Mouse (Mus musculus): ENCODE measurements around the gene Nxpe3. TPM values are rescaled to one million over a fixed set of nuclear protein-coding genes. Genes with fewer than 3 reads are reported as not detected.

Gene Nxpe3
- polyA plus RNA-seq, 1 experiment from 2014 or later = 1.5 TPM

DNA sequence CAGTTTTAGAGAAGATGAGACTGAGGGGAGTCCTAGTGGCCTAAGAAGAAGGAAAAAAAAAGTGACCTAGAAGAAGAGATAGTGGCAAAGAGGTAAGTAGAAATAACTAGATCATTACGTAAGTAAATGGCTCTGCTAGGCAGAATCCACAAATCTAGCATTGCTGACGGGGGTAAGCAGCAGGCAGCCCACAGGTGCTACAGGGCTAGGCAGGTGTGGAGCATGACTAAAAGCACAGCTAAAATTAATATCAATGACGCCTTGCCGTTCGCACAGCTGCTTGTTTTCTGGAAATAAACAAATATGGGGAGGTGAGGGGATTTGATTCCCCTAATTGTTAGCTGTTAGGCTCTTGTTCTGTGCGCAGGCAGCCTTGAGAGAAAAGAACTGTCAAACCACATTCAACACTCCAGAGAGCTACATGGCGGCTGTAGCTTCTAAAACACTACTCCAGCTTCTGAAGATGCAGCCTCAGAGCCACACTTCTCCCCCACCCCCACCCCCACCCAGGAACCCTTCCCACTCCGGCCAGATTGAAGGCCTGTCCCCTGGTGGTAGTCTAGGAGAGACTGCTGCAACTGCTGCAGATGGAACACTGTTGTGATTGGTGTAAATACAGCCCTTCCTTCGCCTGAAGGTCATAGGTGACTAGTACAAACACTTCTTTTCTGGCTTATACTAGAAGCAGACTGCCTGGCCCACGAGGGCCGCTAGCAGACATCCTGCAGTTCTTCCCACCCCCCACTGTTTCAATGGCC lies 71.5 kb downstream of the Nxpe3 start:
- Histone ChIP-seq H3K27ac (no peak overlapping the region), H3K9me3 (no peaks in the 10 kb centered on the region), H3K4me2 (no peak overlapping the region), H3K4me1 (peaks cover 10% of the 10 kb centered on the region; the same call in 1 of the 2 replicates), H3K36me3 (replicated peaks) (no peaks in the 10 kb centered on the region), H3K27me3 (replicated peaks) (peaks cover 20% of the 10 kb centered on the region), H3K9ac (no peak overlapping the region), H3K4me3 (no peak overlapping the region)
- 52% methylated on average over 11 of the region's 11 CpGs for WGBS
- ATAC-seq (replicated peaks) = no peak

- 46% methylated on average over 18 of the region's 18 CpGs for WGBS
Measured at GRCm38 (mm10) chr16:55822741-55823397, 72.2 kb downstream of the Nxpe3 start.

DNA sequence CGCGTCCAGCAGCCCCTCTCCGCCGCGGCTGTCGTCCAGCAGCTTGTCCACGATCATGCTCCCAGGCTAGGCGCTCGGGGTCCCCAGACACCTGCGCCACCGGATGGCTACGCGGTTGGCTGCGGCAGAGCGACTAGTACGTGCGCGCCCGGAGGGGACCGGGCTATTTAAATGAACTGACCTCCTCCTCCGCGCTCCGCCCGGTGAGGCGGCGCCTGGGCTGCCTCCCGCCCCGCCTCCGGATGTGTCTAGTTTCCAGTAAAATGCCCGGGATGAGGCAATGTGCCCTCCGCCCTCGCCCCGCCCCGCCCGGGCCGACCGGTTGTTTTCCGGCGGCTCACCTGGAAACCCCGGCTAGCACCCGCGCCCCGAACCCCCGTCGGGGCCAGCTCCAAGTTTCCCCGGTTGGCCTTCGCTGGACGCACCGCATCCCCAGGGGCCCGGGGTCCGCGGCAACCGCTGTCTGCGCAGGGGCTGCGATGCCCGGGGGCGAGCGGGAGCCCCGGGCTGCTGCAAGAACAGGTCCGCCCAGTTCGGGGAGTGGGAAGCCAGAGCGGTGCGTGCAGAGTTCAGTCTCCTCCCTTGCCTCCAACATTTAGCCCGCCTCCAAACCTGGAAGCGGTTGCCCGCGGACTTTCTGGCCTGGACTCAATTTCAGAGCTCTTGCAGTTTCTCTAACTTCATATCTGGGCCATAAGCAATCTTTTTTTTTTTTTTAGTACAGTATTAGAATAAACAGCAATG lies 72.9 kb downstream of the Nxpe3 start:
- Histone ChIP-seq H3K9ac (peak overlapping the region; percentile 74), H3K36me3 (replicated peaks) (no peaks in the 10 kb centered on the region), H3K9me3 (no peaks in the 10 kb centered on the region), H3K4me1 (peaks cover 10% of the 10 kb centered on the region; the same call in 1 of the 2 replicates), H3K4me3 (peak overlapping the region; percentile 97), H3K27me3 (replicated peaks) (peaks cover 20% of the 10 kb centered on the region), H3K27ac (peak overlapping the region; percentile 65), H3K4me2 (peak overlapping the region; percentile 97)
- ATAC-seq (replicated peaks) = peak; percentile 96
- WGBS = under 1% methylated on average over 67 of the region's 67 CpGs

More at GRCm38 (mm10) chr16:55822741-55823397, 72.2 kb downstream of the Nxpe3 start:
- peaks cover 10% of the 10 kb centered on the region; the same call in 1 of the 2 replicates for H3K4me1 ChIP-seq
- no peak overlapping the region for H3K9ac ChIP-seq
- peak overlapping the region; percentile 97 for H3K4me2 ChIP-seq
- H3K36me3 ChIP-seq (replicated peaks) = no peaks in the 10 kb centered on the region
- peaks cover 20% of the 10 kb centered on the region for H3K27me3 ChIP-seq (replicated peaks)
- H3K27ac ChIP-seq = no peak overlapping the region
- peak overlapping the region; percentile 97 for H3K4me3 ChIP-seq
- ATAC-seq (replicated peaks) = no peak
- no peaks in the 10 kb centered on the region for H3K9me3 ChIP-seq

- Histone ChIP-seq H3K4me3 (peak overlapping the region; percentile 97), H3K36me3 (replicated peaks) (no peaks in the 10 kb centered on the region), H3K4me2 (peak overlapping the region; percentile 97), H3K4me1 (peaks cover 10% of the 10 kb centered on the region; the same call in 1 of the 2 replicates), H3K9ac (peak overlapping the region; percentile 74), H3K27ac (peak overlapping the region; percentile 63), H3K9me3 (no peaks in the 10 kb centered on the region), H3K27me3 (replicated peaks) (peaks cover 20% of the 10 kb centered on the region)
- ATAC-seq (replicated peaks) = peak; percentile 69
- under 1% methylated on average over 39 of the region's 40 CpGs for WGBS
Measured at GRCm38 (mm10) chr16:55821571-55821981, 73.5 kb downstream of the Nxpe3 start.

DNA sequence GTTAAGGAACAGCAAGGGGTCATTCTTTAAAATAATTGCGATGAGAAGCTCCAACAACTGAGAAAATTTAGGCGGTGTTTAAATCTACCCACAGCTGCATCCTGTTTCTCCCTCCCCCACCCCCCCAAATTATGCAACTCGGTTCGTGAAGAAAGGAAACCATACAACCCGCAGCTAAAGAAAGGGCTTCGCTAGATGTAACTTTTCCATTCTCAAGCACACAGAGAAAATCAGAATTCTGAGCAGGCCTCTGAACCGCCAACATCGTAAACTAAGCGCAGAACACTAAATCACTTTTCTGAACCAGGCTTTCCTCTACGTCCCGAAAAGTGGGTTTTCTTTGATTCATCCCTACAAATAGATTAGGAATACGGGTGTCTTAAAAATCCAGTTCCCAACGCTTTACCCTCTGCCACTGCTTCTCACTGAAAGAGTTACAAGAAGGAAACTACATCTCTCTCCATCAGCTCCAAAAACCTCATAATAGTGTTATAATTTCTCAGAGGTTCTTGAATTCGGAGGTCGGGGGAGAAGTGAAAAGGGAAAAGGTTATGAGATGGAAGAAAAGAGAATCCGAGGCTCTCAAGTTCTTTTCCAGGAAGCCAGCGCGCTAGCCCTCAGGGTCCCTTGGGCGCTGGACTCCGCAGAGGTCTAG lies 74.0 kb downstream of the Nxpe3 start:
- 13% methylated on average over 20 of the region's 20 CpGs for WGBS
- H3K27ac ChIP-seq = no peak overlapping the region
- ATAC-seq (replicated peaks) = no peak
- peak overlapping the region; percentile 97 for H3K4me3 ChIP-seq
- H3K9me3 ChIP-seq = no peaks in the 10 kb centered on the region
- H3K27me3 ChIP-seq (replicated peaks) = peaks cover 20% of the 10 kb centered on the region
- peaks cover 10% of the 10 kb centered on the region; the same call in 1 of the 2 replicates for H3K4me1 ChIP-seq
- H3K36me3 ChIP-seq (replicated peaks) = peaks cover 3% of the 10 kb centered on the region
- peak overlapping the region; percentile 74 for H3K9ac ChIP-seq
- peak overlapping the region; percentile 97 for H3K4me2 ChIP-seq

- Histone ChIP-seq H3K36me3 (replicated peaks) (peaks cover 11% of the 10 kb centered on the region), H3K9me3 (no peaks in the 10 kb centered on the region), H3K4me1 (peaks cover 10% of the 10 kb centered on the region; the same call in 1 of the 2 replicates), H3K27ac (no peak overlapping the region), H3K4me3 (peak overlapping the region; percentile 97), H3K9ac (no peak overlapping the region), H3K4me2 (peak overlapping the region; percentile 97), H3K27me3 (replicated peaks) (peaks cover 20% of the 10 kb centered on the region)
- no peak for ATAC-seq (replicated peaks)
- WGBS = 66% methylated on average over 13 of the region's 13 CpGs
Measured at GRCm38 (mm10) chr16:55820161-55820915, 74.7 kb downstream of the Nxpe3 start.

DNA sequence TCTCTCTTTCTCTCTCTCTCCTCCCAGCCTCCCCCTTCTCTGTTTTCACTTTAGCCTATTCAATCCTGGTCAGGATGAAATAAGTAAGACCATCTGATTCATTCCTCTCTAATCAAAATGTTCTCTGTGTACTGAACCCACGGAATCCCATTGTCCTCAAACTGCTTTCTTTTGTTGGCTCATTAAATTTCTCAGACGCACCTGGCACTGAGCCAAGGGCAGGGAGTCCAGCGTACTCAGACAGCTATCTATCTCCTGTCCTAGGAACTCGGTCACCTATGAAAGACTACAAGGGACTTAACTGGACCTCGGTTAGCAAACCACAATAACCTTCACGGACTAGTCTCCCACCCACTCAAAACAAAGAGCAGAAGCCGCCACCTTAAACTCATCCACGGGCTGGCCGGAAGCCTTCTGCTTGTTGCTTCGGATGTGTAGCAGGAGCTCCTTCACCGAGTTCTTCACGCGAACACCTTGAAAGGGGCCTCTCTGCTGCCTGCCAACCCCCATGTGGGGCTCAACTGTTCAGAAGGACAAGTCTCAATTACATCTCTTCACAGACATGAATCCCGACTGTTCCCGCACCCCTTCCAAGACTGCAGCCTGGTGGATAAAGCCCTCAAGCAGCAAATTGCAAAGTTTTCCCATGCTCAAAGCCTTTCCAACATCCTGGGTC lies 75.8 kb downstream of the Nxpe3 start:
- H3K4me2 ChIP-seq = no peak overlapping the region
- H3K27me3 ChIP-seq (replicated peaks) = peaks cover 20% of the 10 kb centered on the region
- H3K4me1 ChIP-seq = peaks cover 10% of the 10 kb centered on the region; the same call in 1 of the 2 replicates
- WGBS = 56% methylated on average over 15 of the region's 15 CpGs
- no peak overlapping the region for H3K27ac ChIP-seq
- no peak overlapping the region for H3K4me3 ChIP-seq
- no peaks in the 10 kb centered on the region for H3K9me3 ChIP-seq
- H3K9ac ChIP-seq = no peak overlapping the region
- H3K36me3 ChIP-seq (replicated peaks) = peaks cover 12% of the 10 kb centered on the region
- no peak for ATAC-seq (replicated peaks)

DNA sequence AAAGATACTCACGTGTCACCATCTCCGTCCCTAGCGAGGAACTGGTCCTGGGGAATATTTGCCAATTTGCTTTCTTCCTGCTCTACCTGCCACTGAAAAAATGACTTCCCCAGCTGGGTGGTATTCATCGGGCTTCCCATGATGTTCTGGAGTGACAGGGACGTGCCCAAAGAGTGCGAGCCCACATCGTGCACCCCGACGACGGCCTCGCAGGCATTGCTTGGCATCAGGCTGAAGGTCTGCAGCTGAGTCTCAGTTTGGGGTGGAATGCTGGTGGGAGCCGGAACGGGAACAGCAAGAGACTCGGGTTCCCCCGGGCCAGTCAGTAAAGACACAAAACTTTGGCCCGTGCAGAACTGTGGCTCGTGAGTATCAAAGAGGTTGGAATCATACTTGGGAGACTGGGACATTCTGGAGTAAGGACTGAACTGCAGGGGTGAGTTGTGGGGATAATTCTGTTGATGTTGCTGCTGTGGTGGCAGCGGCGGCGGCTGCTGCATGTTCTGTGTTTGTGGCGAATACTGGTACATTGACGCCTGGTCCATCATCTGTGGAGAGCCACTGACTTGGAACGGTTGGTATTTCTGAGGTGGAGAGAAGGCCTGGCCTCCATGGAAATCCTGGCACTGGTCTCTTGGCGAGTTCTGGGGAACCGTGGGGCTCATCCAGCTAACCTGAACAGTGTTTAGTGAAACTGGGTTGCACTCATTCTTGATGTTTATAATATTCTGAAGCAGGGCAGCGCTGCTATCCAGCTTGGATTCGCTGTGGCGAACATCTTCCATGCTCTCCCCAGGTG lies 77.2 kb downstream of the Nxpe3 start:
- Histone ChIP-seq H3K27me3 (replicated peaks) (peaks cover 10% of the 10 kb centered on the region), H3K9ac (no peak overlapping the region), H3K27ac (no peak overlapping the region), H3K9me3 (no peaks in the 10 kb centered on the region), H3K4me3 (no peak overlapping the region), H3K4me2 (no peak overlapping the region), H3K4me1 (peaks cover 10% of the 10 kb centered on the region; the same call in 1 of the 2 replicates), H3K36me3 (replicated peaks) (peaks cover 12% of the 10 kb centered on the region)
- 97% methylated on average over 28 of the region's 28 CpGs for WGBS
- no peak for ATAC-seq (replicated peaks)

- Histone ChIP-seq H3K4me2 (no peak overlapping the region), H3K27ac (no peak overlapping the region), H3K9ac (no peak overlapping the region), H3K4me3 (no peak overlapping the region), H3K9me3 (no peaks in the 10 kb centered on the region), H3K36me3 (replicated peaks) (peaks cover 12% of the 10 kb centered on the region), H3K4me1 (peaks cover 7% of the 10 kb centered on the region; the same call in 1 of the 2 replicates), H3K27me3 (replicated peaks) (peaks cover 9% of the 10 kb centered on the region)
- no peak for ATAC-seq (replicated peaks)
- WGBS = 96% methylated on average over 13 of the region's 13 CpGs
Measured at GRCm38 (mm10) chr16:55816202-55816941, 78.7 kb downstream of the Nxpe3 start.

DNA sequence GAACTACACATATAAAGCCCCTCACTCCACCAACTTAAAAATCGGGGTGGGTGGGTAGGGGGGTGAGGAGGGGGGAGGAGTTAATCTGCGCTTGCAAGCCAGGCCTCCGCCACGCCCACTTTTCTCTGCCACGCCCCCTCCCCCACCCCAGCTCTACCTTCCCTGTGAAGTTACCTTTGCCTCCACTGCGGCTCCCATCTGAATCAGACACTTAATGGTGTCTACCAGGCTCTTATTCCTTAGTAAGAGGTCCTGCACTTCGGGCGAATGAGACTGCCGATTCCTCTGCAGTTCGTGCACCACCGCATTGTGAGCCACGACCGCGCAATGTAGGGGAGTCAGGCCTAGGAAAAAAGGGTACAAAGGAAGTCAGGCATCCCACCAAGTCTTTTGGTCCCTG lies 79.6 kb downstream of the Nxpe3 start:
- Histone ChIP-seq H3K4me2 (no peak overlapping the region), H3K4me3 (no peak overlapping the region), H3K36me3 (replicated peaks) (peaks cover 12% of the 10 kb centered on the region), H3K27ac (no peak overlapping the region), H3K27me3 (replicated peaks) (peaks cover 5% of the 10 kb centered on the region), H3K9ac (no peak overlapping the region), H3K4me1 (0 out of 2 replicates have a peak, but pooled peaks cover 4% of the 10 kb centered on the region), H3K9me3 (no peaks in the 10 kb centered on the region)
- no peak for ATAC-seq (replicated peaks)
- WGBS = 88% methylated on average over 14 of the region's 14 CpGs

Data from midbrain, embryonic 15.5 days (tissue).